Mouse (Mus musculus) ovary, adult 18-20 months (tissue): Measurements from ENCODE around the gene Gpd1.
A peak's percentile ranks its signal among the peaks of the same experiment; 100 is the strongest.
"Not testable (repeated sequence)": the region's sequence is repeated elsewhere in the genome, so short reads cannot be mapped to it uniquely, and the experiment has no call there.

Experiments used
- DNase-seq: peaks from one replicate; pipeline ENCODE4 v3.0.0; 2022; ENCODE audit warnings: low spot score, mixed read lengths

Gene Gpd1

DNA sequence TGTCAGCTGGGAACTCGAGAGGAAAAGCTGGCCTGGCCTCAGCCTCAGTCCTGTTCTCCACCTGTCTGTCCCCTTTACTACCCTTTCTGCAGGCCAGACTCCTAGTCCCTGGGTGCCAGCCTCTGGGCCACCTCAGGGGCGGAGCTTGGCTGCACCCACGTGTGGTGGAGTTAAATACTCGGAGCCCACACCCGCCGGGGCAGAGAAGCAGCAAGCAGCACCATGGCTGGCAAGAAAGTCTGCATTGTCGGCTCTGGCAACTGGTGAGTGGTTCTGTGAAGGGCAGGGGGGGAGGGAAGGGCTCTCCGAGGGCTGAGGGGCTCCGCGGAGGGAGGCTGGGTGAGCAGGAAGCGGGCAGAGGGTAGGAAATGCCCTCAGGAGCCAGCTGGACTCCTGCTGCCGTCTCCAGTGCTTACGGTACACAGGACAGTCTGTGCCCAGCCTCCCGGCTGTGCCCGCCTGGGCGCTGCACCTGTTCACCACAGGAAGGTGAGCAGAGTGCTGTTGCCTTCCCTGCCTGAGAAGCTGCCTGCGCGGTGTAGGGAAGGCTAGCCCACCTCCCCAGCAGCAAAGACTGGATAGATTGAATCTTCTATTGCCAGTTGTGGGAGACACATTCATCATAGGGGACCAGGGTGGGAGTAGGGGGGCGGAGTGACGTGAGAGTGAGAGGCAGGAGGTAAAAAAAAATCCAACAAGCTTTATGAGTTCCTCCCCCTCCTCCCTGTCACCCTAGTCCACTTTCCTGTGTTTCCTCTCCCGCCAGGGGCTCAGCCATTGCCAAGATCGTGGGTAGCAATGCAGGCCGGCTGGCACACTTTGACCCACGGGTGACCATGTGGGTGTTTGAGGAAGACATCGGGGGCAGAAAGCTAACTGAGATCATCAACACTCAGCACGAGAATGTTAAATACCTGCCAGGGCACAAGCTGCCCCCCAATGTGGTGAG lies at the start of gene Gpd1:
Gene Gpd1 (plus strand): TSS at position 130 of the 949 bp plus-strand sequence.
- no peak for DNase-seq

GRCm38 (mm10) chr15:99667544-99667943 lies 49.8 kb upstream of the Gpd1 start:
- DNase-seq = no peak

DNA sequence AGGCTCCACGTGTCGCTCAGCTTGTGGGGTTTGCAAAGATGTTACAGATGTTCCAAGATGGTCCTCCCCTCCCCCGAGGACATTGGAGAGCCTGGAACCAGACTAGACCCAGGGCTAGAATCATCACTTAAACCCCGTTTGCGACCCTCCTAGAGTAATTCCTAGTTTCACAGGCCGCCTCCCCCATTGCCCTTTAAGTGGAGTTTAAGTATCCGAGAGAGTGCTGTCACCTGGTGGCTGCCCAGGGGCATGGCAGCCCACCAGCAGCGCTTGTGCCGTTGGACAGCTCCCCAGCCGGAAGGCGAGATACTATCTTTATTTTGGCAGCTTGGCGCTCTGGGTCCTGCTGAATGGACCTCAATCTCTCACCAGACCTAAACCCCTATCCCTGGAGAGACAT lies 48.4 kb upstream of the Gpd1 start:
- peak; percentile 43 for DNase-seq

GRCm38 (mm10) chr15:99669392-99669791 lies 47.9 kb upstream of the Gpd1 start:
- DNase-seq = no peak

GRCm38 (mm10) chr15:99670154-99670821 lies 47.0 kb upstream of the Gpd1 start, which contains the start of gene Asic1:
Gene Asic1 (plus strand): TSS chr15:99670368.
- DNase-seq = peak; percentile 62

DNA sequence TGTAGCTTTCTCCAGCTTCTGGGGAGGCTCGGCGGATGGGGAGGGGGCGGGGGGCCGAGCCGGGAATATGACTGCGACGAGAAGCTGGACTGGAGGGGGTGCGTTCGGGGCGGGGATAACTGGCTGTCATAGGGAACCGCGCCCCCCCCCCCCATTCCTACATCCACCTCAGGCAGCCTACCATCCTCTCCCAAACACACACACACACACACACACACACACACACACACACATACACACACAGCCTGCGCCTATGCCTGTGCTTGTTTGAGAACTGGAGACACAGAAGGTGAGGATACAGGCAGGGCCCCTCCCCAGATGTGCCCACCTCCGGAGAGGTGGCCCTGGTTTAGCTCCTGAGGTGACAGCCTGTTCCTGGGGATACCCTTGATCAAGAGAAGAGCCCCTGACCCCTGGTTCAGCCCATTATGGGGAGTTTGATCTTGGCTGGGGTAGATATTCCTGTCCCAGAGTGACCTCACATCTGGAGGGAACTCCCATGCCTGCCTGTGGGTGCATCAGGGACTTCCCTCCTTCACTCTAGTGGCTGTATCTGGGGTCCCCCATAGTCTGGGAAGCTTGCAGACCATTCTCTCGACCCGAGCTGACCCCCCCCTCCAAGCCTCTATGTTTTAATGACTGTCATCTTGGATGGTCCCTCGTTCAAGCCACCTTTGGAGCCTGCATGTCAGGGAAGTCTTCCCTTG lies 46.2 kb upstream of the Gpd1 start:
- no peak for DNase-seq

DNA sequence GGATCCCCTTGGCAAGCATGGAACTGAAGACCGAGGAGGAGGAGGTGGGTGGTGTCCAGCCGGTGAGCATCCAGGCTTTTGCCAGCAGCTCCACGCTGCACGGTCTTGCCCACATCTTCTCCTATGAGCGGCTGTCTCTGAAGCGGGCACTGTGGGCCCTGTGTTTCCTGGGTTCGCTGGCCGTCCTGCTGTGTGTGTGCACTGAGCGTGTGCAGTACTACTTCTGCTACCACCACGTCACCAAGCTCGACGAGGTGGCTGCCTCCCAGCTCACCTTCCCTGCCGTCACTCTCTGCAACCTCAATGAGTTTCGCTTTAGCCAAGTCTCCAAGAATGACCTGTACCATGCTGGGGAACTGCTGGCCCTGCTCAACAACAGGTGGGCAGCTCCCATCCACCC lies 45.5 kb upstream of the Gpd1 start:
- DNase-seq = no peak

- no peak for DNase-seq
Measured at GRCm38 (mm10) chr15:99674866-99675265, 42.4 kb upstream of the Gpd1 start.

GRCm38 (mm10) chr15:99677089-99677488 lies 40.2 kb upstream of the Gpd1 start:
- no peak for DNase-seq

- DNase-seq = no peak
Measured at GRCm38 (mm10) chr15:99678063-99678800, 39.1 kb upstream of the Gpd1 start.

DNA sequence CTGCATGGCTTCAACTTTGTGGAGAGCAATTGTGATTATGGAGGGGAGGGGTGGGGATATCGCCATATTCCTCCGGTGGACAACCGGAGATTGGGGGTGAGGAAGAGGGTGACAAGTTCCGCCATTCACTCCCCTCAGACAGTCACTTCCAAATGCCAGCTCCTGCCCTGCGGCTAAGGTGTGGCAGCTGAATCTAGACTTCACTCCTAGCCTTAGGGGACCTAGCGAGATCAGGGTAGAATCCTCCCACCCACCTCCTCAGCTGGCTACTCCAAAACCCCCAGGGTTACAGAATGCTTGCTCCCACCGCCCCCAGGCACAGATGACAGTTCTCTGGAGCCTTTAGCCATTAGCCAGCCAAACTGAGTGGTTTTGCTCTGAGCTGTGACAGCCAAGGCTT lies 38.3 kb upstream of the Gpd1 start:
- no peak for DNase-seq

- DNase-seq = no peak
Measured at GRCm38 (mm10) chr15:99682880-99683279, 34.4 kb upstream of the Gpd1 start.

DNA sequence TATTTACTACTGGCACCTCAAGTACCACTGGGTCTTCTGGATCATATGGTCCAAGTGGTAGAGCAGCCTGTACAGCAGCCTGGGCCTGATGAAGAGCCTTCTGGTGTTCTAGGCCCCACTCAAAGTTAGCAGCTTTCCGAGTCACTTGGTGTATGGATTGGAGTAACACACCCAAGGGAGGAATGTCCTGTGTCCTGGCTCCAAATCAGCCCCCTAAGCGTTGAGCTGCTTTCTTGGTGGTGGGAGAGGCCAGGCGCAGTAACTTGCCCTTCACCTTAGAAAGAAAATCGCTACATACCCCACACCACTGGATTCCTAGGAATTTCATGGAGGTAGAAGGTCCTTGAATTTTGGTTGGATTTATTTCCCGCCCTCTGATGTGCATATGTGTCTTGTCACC lies 33.2 kb upstream of the Gpd1 start:
- DNase-seq = no peak

GRCm38 (mm10) chr15:99688712-99689111 lies 28.6 kb upstream of the Gpd1 start:
- DNase-seq = peak; percentile 54

DNA sequence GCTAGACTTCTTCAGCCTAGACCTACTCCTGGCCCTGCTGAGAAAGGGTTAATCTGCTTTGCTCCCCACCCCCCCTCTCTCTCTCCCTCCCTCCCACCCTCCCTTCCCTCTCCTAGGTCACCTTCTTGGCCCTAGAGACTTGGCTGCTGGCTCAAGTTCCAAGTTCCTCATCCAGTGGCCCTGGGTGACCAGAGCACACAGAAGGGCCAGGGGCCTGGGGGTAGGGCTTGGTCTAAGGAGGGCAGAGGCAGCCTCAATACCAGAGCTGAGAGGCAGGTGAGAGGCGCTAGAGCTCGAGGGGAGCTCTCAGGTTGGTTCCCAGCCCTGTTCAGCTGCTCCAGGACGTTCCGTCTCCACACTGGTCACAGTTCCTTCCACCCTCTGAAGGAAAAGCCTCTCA lies 26.4 kb upstream of the Gpd1 start:
- DNase-seq = no peak

DNA sequence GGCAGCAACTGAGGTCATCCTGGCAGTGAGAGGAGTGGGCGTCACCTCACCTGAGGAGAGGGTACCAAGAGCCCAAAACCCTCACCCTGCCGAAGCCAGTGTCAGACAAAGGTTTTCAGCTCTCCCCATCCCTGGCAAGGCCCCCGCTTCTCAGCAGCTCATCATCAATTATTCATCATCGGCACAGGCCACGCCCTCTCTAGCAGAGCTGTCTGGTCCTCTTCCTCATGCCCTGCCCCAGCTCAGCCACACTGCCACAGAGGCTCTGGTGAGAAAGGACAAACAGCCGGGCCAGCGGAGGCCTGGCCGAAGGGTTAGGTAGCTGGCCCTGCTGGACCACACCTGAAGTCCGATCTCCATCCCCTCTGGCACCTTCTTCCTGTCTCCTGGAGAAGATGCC lies 25.3 kb upstream of the Gpd1 start:
- DNase-seq = no peak

- no peak for DNase-seq
Measured at GRCm38 (mm10) chr15:99697309-99697708, 20.0 kb upstream of the Gpd1 start.

- DNase-seq = no peak
Measured at GRCm38 (mm10) chr15:99698533-99699085, 18.7 kb upstream of the Gpd1 start.

DNA sequence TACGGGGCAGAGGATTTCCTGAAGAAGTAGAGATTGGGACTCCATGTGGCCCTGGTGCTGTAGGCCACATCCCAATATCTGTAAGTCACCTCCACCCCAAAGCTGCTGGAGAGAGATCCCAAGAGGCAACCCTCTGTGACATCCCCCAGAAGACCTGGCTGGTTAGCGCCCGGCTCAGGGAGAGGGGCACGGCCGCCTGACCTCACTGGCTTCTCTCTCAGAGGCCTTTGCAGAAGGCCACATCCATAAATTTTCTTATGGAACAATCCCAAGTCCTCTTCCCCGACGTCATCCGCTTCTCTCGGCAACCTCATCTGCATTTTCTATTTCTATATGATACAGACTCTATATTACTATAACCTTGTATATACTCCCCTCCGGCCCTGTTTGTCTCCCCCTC lies 17.6 kb upstream of the Gpd1 start:
- no peak for DNase-seq

DNA sequence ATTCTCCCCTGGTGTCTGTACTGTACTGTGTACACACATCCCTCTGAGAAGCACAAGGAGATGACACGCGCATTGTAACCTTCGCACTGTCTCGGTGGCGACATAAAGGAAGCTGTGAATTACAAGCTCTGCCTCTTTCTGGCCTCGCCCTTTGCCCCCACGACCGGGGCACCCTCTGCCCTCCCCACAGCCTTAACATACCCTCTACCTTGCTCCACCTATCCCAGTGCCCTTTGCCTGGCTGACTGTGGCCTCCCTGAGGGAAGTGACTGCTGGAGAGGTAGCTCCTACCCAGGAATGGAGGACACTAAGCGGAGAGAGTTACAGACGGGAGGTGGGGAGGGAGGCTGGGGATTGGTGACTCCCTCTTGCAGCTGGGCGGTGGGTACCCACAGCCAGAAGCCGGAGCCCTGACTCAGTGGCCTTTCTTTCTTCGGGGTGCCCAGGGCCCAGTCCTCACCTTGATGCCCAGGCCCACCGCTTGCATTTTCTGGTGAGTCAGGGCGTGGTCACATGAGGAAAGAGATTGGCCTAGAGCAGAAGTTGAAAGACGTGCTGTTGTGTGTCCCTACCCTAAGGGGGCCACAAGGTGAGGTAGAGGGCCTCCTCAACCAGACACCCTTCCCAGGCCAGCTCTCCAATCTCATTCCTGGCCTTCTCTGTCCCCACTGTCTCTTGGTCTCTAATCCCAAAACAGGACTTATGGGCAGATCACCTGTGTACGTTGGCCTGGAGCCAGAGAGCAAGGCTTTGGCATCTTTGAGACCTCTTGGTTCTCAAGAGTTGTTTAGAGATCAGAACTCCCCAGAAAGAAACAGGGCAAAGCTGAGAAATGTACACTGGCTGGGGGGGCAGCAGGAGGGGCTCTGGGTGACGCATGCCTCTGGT lies 16.9 kb upstream of the Gpd1 start:
- DNase-seq = no peak

GRCm38 (mm10) chr15:99701640-99701998 lies 15.7 kb upstream of the Gpd1 start:
- DNase-seq = not testable (repeated sequence)
